Mouse (Mus musculus) CH12.LX (cell line): Measurements from ENCODE around the gene Pip4k2c. TPM values are rescaled to one million over a fixed set of nuclear protein-coding genes. Genes with fewer than 3 reads are reported as not detected.

Source experiments
- DNase-seq: peaks from one replicate; pipeline ENCODE4 v3.0.0-alpha.2; 2013; ENCODE audit errors: extremely low read depth
- H3K27ac ChIP-seq: 2 replicates; pipeline ENCODE4 v1.5.1; 2012; ENCODE audit warnings: low read depth, mild to moderate bottlenecking, control low read depth, moderate library complexity; ENCODE audit not compliant: insufficient read depth
- H3K27me3 ChIP-seq: replicated peaks from 2 replicates; pipeline ENCODE3; 2012; ENCODE audit warnings: inconsistent platforms
- H3K36me3 ChIP-seq, 2 experiments: replicated peaks in 1 of 2; 2 replicates each; pipeline versions ENCODE3 to v1.6.1; 2012; ENCODE audit warnings: inconsistent platforms in 1 of 2, low read length in 1 of 2, mild to moderate bottlenecking in 1 of 2, mixed read lengths in 1 of 2, moderate library complexity in 1 of 2; ENCODE audit not compliant: control insufficient read depth in 1 of 2, insufficient read depth in 1 of 2
- H3K4me1 ChIP-seq, 2 experiments: 2 replicates each; pipeline ENCODE4 v1.6.1; 2012; ENCODE audit warnings: inconsistent platforms in 1 of 2, moderate library complexity in 1 of 2; ENCODE audit not compliant: insufficient read depth in 2 of 2, control insufficient read depth in 1 of 2
- H3K4me2 ChIP-seq: 2 replicates; pipeline ENCODE4 v1.6.1; 2012; ENCODE audit warnings: low read depth, mild to moderate bottlenecking, control low read depth; ENCODE audit not compliant: poor library complexity, insufficient read depth, severe bottlenecking
- H3K4me3 ChIP-seq, 3 experiments: fragments of 150-350 bp in 1 of 3; sonication (generic) in 1 of 3; replicated peaks in 1 of 3; 2 replicates each; pipeline versions ENCODE3 to v1.5.1; 2011 to 2012; ENCODE audit warnings: low read depth in 2 of 3, low read length in 2 of 3, mild to moderate bottlenecking in 2 of 3, moderate library complexity in 2 of 3, control low read depth in 1 of 3, improper control_type of control experiment in 1 of 3, inconsistent platforms in 1 of 3, mixed read lengths in 1 of 3; ENCODE audit not compliant: poor library complexity in 1 of 3
- H3K79me2 ChIP-seq: replicated peaks from 2 replicates; pipeline ENCODE4 v1.6.1; 2012; ENCODE audit warnings: mild to moderate bottlenecking, moderate library complexity; ENCODE audit not compliant: control insufficient read depth, poor library complexity, insufficient read depth, severe bottlenecking; ENCODE audit errors: extremely low read depth
- H3K9ac ChIP-seq: 2 replicates; pipeline ENCODE4 v1.6.1; 2012; ENCODE audit warnings: low read depth, mild to moderate bottlenecking, control low read depth, moderate library complexity; ENCODE audit not compliant: insufficient read depth
- H3K9me3 ChIP-seq: replicated peaks from 2 replicates; pipeline ENCODE3; 2012; ENCODE audit warnings: low read length, inconsistent platforms, mixed read lengths
- CHD1 ChIP-seq: IDR thresholded peaks from 2 replicates; pipeline ENCODE4 v1.6.1; 2012; ENCODE audit warnings: low read depth, low read length, improper control_type of control experiment, inconsistent platforms
- CHD2 ChIP-seq: IDR thresholded peaks from 2 replicates; pipeline ENCODE4 v1.6.1; 2011; ENCODE audit warnings: low read length, improper control_type of control experiment
- E2F4 ChIP-seq: IDR thresholded peaks from 2 replicates; pipeline ENCODE4 v1.6.1; 2011; ENCODE audit warnings: low read depth, low read length, improper control_type of control experiment; ENCODE audit not compliant: insufficient replicate concordance
- ELF1 ChIP-seq: IDR thresholded peaks from 2 replicates; pipeline ENCODE4 v1.6.1; 2014; ENCODE audit warnings: low read depth, mild to moderate bottlenecking, inconsistent platforms, low read length, improper control_type of control experiment
- GABPA ChIP-seq: IDR thresholded peaks from 2 replicates; pipeline ENCODE4 v1.6.1; 2012; ENCODE audit warnings: low read depth, low read length, improper control_type of control experiment, inconsistent platforms; ENCODE audit not compliant: insufficient replicate concordance
- HCFC1 ChIP-seq: IDR thresholded peaks from 2 replicates; pipeline ENCODE4 v1.6.1; 2012; ENCODE audit warnings: low read depth, mild to moderate bottlenecking, inconsistent platforms, low read length, improper control_type of control experiment
- JUN ChIP-seq: IDR thresholded peaks from 2 replicates; pipeline ENCODE4 v1.6.1; 2011; ENCODE audit warnings: low read depth, mild to moderate bottlenecking, low read length, improper control_type of control experiment, moderate library complexity; ENCODE audit not compliant: insufficient read depth
- JUND ChIP-seq: conservative IDR thresholded peaks from 2 replicates; pipeline ENCODE4 v1.6.1; 2011; ENCODE audit warnings: low read depth, low read length, improper control_type of control experiment
- KAT2A ChIP-seq: IDR thresholded peaks from 2 replicates; pipeline ENCODE4 v1.6.1; 2012; ENCODE audit warnings: low read length, improper control_type of control experiment, inconsistent platforms; ENCODE audit not compliant: insufficient replicate concordance
- MAX ChIP-seq: IDR thresholded peaks from 2 replicates; pipeline ENCODE4 v1.6.1; 2011; ENCODE audit warnings: low read length, improper control_type of control experiment
- MEF2A ChIP-seq: IDR thresholded peaks from 2 replicates; pipeline ENCODE4 v1.6.1; 2014; ENCODE audit warnings: low read depth, mild to moderate bottlenecking, inconsistent platforms, low read length, improper control_type of control experiment, borderline replicate concordance
- MXI1 ChIP-seq: IDR thresholded peaks from 2 replicates; pipeline ENCODE4 v1.6.1; 2011; ENCODE audit warnings: mild to moderate bottlenecking, low read depth, low read length, improper control_type of control experiment
- NELFE ChIP-seq: IDR thresholded peaks from 2 replicates; pipeline ENCODE4 v1.6.1; 2011; ENCODE audit warnings: low read depth, low read length, improper control_type of control experiment
- NRF1 ChIP-seq: IDR thresholded peaks from 2 replicates; pipeline ENCODE4 v1.6.1; 2014; ENCODE audit warnings: low read depth, mild to moderate bottlenecking, inconsistent platforms, low read length, improper control_type of control experiment, moderate library complexity
- PAX5 ChIP-seq: IDR thresholded peaks from 2 replicates; pipeline ENCODE4 v1.6.1; 2012; ENCODE audit warnings: low read length, inconsistent platforms, mixed read lengths
- POLR2AphosphoS2 ChIP-seq: IDR thresholded peaks from 2 replicates; pipeline ENCODE4 v1.6.1; 2011; ENCODE audit warnings: low read depth, low read length, improper control_type of control experiment
- TCF12 ChIP-seq: IDR thresholded peaks from 2 replicates; pipeline ENCODE4 v1.6.1; 2014; ENCODE audit warnings: low read depth, mild to moderate bottlenecking, inconsistent platforms, low read length, improper control_type of control experiment
- UBTF ChIP-seq: IDR thresholded peaks from 2 replicates; pipeline ENCODE4 v1.6.1; 2012; ENCODE audit warnings: low read depth, mild to moderate bottlenecking, inconsistent platforms, low read length, improper control_type of control experiment, moderate library complexity
- USF2 ChIP-seq: conservative IDR thresholded peaks from 2 replicates; pipeline ENCODE4 v1.6.1; 2011; ENCODE audit warnings: low read depth, low read length, improper control_type of control experiment
- ZC3H11A ChIP-seq: IDR thresholded peaks from 2 replicates; pipeline ENCODE4 v1.6.1; 2012; ENCODE audit warnings: low read depth, mild to moderate bottlenecking, inconsistent platforms, low read length, improper control_type of control experiment
- ZKSCAN1 ChIP-seq: IDR thresholded peaks from 2 replicates; pipeline ENCODE4 v1.6.1; 2012; ENCODE audit warnings: low read depth, inconsistent platforms, low read length, improper control_type of control experiment, borderline replicate concordance
- dilution Hi-C: fragments of 300-500 bp; cut with MboI; formaldehyde crosslinking; loops from 2 replicates; pipeline ENCODE4 v1.14.3; 2020; ENCODE audit warnings: low sequenced_read_pairs; ENCODE audit not compliant: extremely low pct_unique_long_range_greater_than_20kb, extremely low pct_ligation_motif_present
- in situ Hi-C: fragments of 300-500 bp; cut with MboI; formaldehyde crosslinking; loops from 3 replicates; pipeline ENCODE4 v1.14.3; 2019; ENCODE audit warnings: low sequenced_read_pairs, low pct_ligation_motif_present, low pct_unique_long_range_greater_than_20kb, mixed read lengths
- polyA plus RNA-seq: library from polyadenylated mRNA; unstranded; fragments of >175 nt; gene quantifications from 2 replicates; pipeline ENCODE4 v1.2.1, GENCODE M21; 2012; ENCODE audit warnings: low read depth; ENCODE audit not compliant: insufficient read length
- total RNA-seq, 2 experiments: library from RNA; depleted of rRNA; stranded (reverse); fragments of 300-350 nt in 1 of 2; fragments of >200 nt in 1 of 2; gene quantifications; 2 replicates each; pipeline ENCODE4 v1.2.3; 2012 to 2014

Gene Pip4k2c
- total and polyA plus RNA-seq, 3 experiments, result 13.3 to 24.7 (median 22.7) TPM

- TF ChIP-seq GABPA, result no peak
- TF ChIP-seq, all 38 proteins: peak for 0
Measured at GRCm38 (mm10) chr10:127160081-127160480, 51.3 kb downstream of the Pip4k2c start (continued).

- dilution Hi-C loops (no loop called here), in situ Hi-C loops (no loop called here)
- TF ChIP-seq KAT2A (no peak), TCF12 (no peak), MEF2A (no peak), ELF1 (no peak), USF2 (no peak), MAX (no peak), CHD1 (no peak), UBTF (no peak), ZKSCAN1 (no peak), JUND (no peak), MXI1 (no peak), JUN (no peak), ZC3H11A (no peak), HCFC1 (no peak)
- no peak for DNase-seq
- H3K27me3 ChIP-seq, result no peaks in the 10 kb centered on the region
- no peak overlapping the region for H3K9ac ChIP-seq
- H3K4me2 ChIP-seq, result no peak overlapping the region
- H3K27ac ChIP-seq, result no peak overlapping the region
- H3K9me3 ChIP-seq, result no peaks in the 10 kb centered on the region
- no peak overlapping the region for H3K4me3 ChIP-seq
- peaks cover 5 to 9% of the 10 kb centered on the region in 2 experiments; a peak in 3 of 4 replicates for H3K4me1 ChIP-seq
- no peaks in the 10 kb centered on the region for H3K36me3 ChIP-seq
- H3K79me2 ChIP-seq, result no peaks in the 10 kb centered on the region
Measured at GRCm38 (mm10) chr10:127158471-127158870, 52.9 kb downstream of the Pip4k2c start.

- no peak overlapping the region for H3K4me3 ChIP-seq
- H3K36me3 ChIP-seq, result no peaks in the 10 kb centered on the region
- dilution Hi-C loops, result no loop called here
- no peaks in the 10 kb centered on the region for H3K79me2 ChIP-seq
- H3K4me2 ChIP-seq, result no peak overlapping the region
- no peaks in the 10 kb centered on the region for H3K27me3 ChIP-seq
- in situ Hi-C loops, result no loop called here
- TF ChIP-seq NRF1, result no peak
- TF ChIP-seq JUN, result no peak
- no peak for TF ChIP-seq ELF1
- no peak for TF ChIP-seq E2F4
- TF ChIP-seq GABPA, result no peak
- TF ChIP-seq JUND, result no peak
- no peak for TF ChIP-seq ZKSCAN1
- TF ChIP-seq PAX5, result no peak
- TF ChIP-seq NELFE, result no peak
- TF ChIP-seq CHD2, result no peak
- no peak for TF ChIP-seq KAT2A
- no peak for TF ChIP-seq POLR2AphosphoS2
- H3K9ac ChIP-seq, result no peak overlapping the region
- H3K4me1 ChIP-seq, result no peaks in the 10 kb centered on the region
- peaks cover 3% of the 10 kb centered on the region for H3K9me3 ChIP-seq
- DNase-seq, result no peak
- no peak overlapping the region for H3K27ac ChIP-seq
Measured at GRCm38 (mm10) chr10:127156511-127156910, 54.9 kb downstream of the Pip4k2c start.
